Mouse (Mus musculus) MEL (cell line): ENCODE measurements around the gene Plxdc1. TPM values are rescaled to one million over a fixed set of nuclear protein-coding genes. Genes with fewer than 3 reads are reported as not detected.

Experiments
- DNase-seq: peaks from one replicate; pipeline ENCODE4 v3.0.0; 2011; ENCODE audit warnings: low read depth, low spot score
- H3K27ac ChIP-seq: 2 replicates; pipeline ENCODE4 v1.5.1; 2012; ENCODE audit warnings: low read depth, mild to moderate bottlenecking, control low read depth, low read length, moderate library complexity; ENCODE audit not compliant: control insufficient read depth
- H3K27me3 ChIP-seq, 2 experiments: fragments of 150-350 bp in 1 of 2; sonication (generic) in 1 of 2; 2 replicates each; pipeline ENCODE4 v1.6.1; 2012; ENCODE audit warnings: low read length in 2 of 2, mild to moderate bottlenecking in 2 of 2, improper control_type of control experiment in 1 of 2, moderate library complexity in 1 of 2; ENCODE audit not compliant: insufficient read depth in 2 of 2, control insufficient read depth in 1 of 2
- H3K36me3 ChIP-seq, 2 experiments: 2 replicates each; pipeline ENCODE4 v1.6.1; 2012 to 2014; ENCODE audit warnings: low read length in 2 of 2, improper control_type of control experiment in 1 of 2, inconsistent platforms in 1 of 2, mild to moderate bottlenecking in 1 of 2; ENCODE audit not compliant: insufficient read depth in 2 of 2, control insufficient read depth in 1 of 2
- H3K4me1 ChIP-seq, 2 experiments: fragments of 150-350 bp in 1 of 2; sonication (generic) in 1 of 2; 2 replicates each; pipeline ENCODE4 v1.6.1; 2012; ENCODE audit warnings: low read length in 2 of 2, improper control_type of control experiment in 1 of 2, mild to moderate bottlenecking in 1 of 2; ENCODE audit not compliant: insufficient read depth in 2 of 2, control insufficient read depth in 1 of 2
- H3K4me3 ChIP-seq, 2 experiments: fragments of 150-350 bp in 1 of 2; sonication (generic) in 1 of 2; 2 replicates each; pipeline ENCODE4 v1.5.1; 2012; ENCODE audit warnings: low read depth in 2 of 2, low read length in 2 of 2, mild to moderate bottlenecking in 2 of 2, moderate library complexity in 2 of 2, control low read depth in 1 of 2, improper control_type of control experiment in 1 of 2; ENCODE audit not compliant: control insufficient read depth in 1 of 2, insufficient read depth in 1 of 2
- H3K79me2 ChIP-seq: 2 replicates; pipeline ENCODE4 v1.6.1; 2012; ENCODE audit warnings: mild to moderate bottlenecking, low read length, moderate library complexity; ENCODE audit not compliant: control insufficient read depth, poor library complexity, insufficient read depth
- H3K9ac ChIP-seq: 2 replicates; pipeline ENCODE4 v1.6.1; 2012; ENCODE audit warnings: low read depth, mild to moderate bottlenecking, control low read depth, low read length, moderate library complexity; ENCODE audit not compliant: control insufficient read depth, poor library complexity, severe bottlenecking
- H3K9me3 ChIP-seq: fragments of 150-350 bp; sonication (generic); replicated peaks from 2 replicates; pipeline ENCODE4 v1.6.1; 2012; ENCODE audit warnings: mild to moderate bottlenecking, low read length, improper control_type of control experiment, moderate library complexity; ENCODE audit not compliant: insufficient read depth
- BHLHE40 ChIP-seq: IDR thresholded peaks from 2 replicates; pipeline ENCODE4 v1.6.1; 2012; ENCODE audit warnings: low read depth, mild to moderate bottlenecking, inconsistent platforms, low read length, improper control_type of control experiment, borderline replicate concordance
- CTCF ChIP-seq, 3 experiments: IDR thresholded peaks in 2 of 3; conservative IDR thresholded peaks in 1 of 3; 2 replicates each; pipeline ENCODE4 v1.5.1; 2011 to 2012; ENCODE audit warnings: low read length in 3 of 3, low read depth in 2 of 3, mild to moderate bottlenecking in 2 of 3, improper control_type of control experiment in 1 of 3, inconsistent platforms in 1 of 3, mixed read lengths in 1 of 3, moderate library complexity in 1 of 3; ENCODE audit not compliant: control insufficient read depth in 1 of 3, insufficient read depth in 1 of 3, poor library complexity in 1 of 3, severe bottlenecking in 1 of 3
- E2F4 ChIP-seq: IDR thresholded peaks from 2 replicates; pipeline ENCODE4 v1.6.1; 2011; ENCODE audit warnings: low read depth, low read length, improper control_type of control experiment, borderline replicate concordance
- ELF1 ChIP-seq: IDR thresholded peaks from 2 replicates; pipeline ENCODE4 v1.6.1; 2014; ENCODE audit warnings: low read depth, mild to moderate bottlenecking, inconsistent platforms, low read length, improper control_type of control experiment, moderate library complexity
- EP300 ChIP-seq, 2 experiments: IDR thresholded peaks; 2 replicates each; pipeline ENCODE4 v1.6.1; 2011; ENCODE audit warnings: improper control_type of control experiment in 2 of 2, low read length in 2 of 2, low read depth in 1 of 2, mild to moderate bottlenecking in 1 of 2
- ETS1 ChIP-seq: IDR thresholded peaks from 2 replicates; pipeline ENCODE4 v1.6.1; 2012; ENCODE audit warnings: low read depth, mild to moderate bottlenecking, inconsistent platforms, low read length, improper control_type of control experiment, moderate library complexity
- GATA1 ChIP-seq: IDR thresholded peaks from 2 replicates; pipeline ENCODE4 v1.6.1; 2011; ENCODE audit warnings: low read depth, low read length, improper control_type of control experiment
- HCFC1 ChIP-seq: IDR thresholded peaks from 2 replicates; pipeline ENCODE4 v1.6.1; 2012; ENCODE audit warnings: low read depth, mild to moderate bottlenecking, inconsistent platforms, low read length, improper control_type of control experiment, moderate library complexity
- JUND ChIP-seq: IDR thresholded peaks from 2 replicates; pipeline ENCODE4 v1.6.1; 2011; ENCODE audit warnings: low read depth, mild to moderate bottlenecking, improper control_type of control experiment, low read length
- KAT2A ChIP-seq: conservative IDR thresholded peaks from 2 replicates; pipeline ENCODE4 v1.6.1; 2012; ENCODE audit warnings: low read depth, low read length, improper control_type of control experiment, inconsistent platforms
- MAX ChIP-seq: IDR thresholded peaks from 2 replicates; pipeline ENCODE4 v1.6.1; 2011; ENCODE audit warnings: low read length, improper control_type of control experiment
- MAZ ChIP-seq: IDR thresholded peaks from 2 replicates; pipeline ENCODE4 v1.6.1; 2012; ENCODE audit warnings: low read depth, mild to moderate bottlenecking, inconsistent platforms, low read length, improper control_type of control experiment
- MYB ChIP-seq: IDR thresholded peaks from 2 replicates; pipeline ENCODE4 v1.6.1; 2011; ENCODE audit warnings: mild to moderate bottlenecking, low read depth, low read length, improper control_type of control experiment
- NELFE ChIP-seq: IDR thresholded peaks from 2 replicates; pipeline ENCODE4 v1.6.1; 2011; ENCODE audit warnings: low read depth, low read length, improper control_type of control experiment
- NRF1 ChIP-seq: IDR thresholded peaks from 2 replicates; pipeline ENCODE4 v1.6.1; 2014; ENCODE audit warnings: low read depth, mild to moderate bottlenecking, inconsistent platforms, low read length, improper control_type of control experiment, moderate library complexity; ENCODE audit not compliant: poor library complexity, insufficient read depth, severe bottlenecking
- POLR2A ChIP-seq, 2 experiments: IDR thresholded peaks; 2 replicates each; pipeline ENCODE4 v1.6.1; 2011 to 2012; ENCODE audit warnings: low read length in 2 of 2, mild to moderate bottlenecking in 2 of 2, control low read depth in 1 of 2, improper control_type of control experiment in 1 of 2, low read depth in 1 of 2, moderate library complexity in 1 of 2; ENCODE audit not compliant: control insufficient read depth in 1 of 2, insufficient read depth in 1 of 2, poor library complexity in 1 of 2
- POLR2AphosphoS2 ChIP-seq: IDR thresholded peaks from 2 replicates; pipeline ENCODE4 v1.6.1; 2011; ENCODE audit warnings: low read length, improper control_type of control experiment
- RAD21 ChIP-seq: IDR thresholded peaks from 2 replicates; pipeline ENCODE4 v1.6.1; 2011; ENCODE audit warnings: mild to moderate bottlenecking, low read depth, low read length, improper control_type of control experiment
- RCOR1 ChIP-seq: IDR thresholded peaks from 2 replicates; pipeline ENCODE4 v1.6.1; 2012; ENCODE audit warnings: low read depth, mild to moderate bottlenecking, inconsistent platforms, low read length, improper control_type of control experiment
- SMC3 ChIP-seq: IDR thresholded peaks from 2 replicates; pipeline ENCODE4 v1.6.1; 2011; ENCODE audit warnings: low read depth, low read length, improper control_type of control experiment
- TBP ChIP-seq: IDR thresholded peaks from 2 replicates; pipeline ENCODE4 v1.8.0; 2011; ENCODE audit warnings: low read depth, low read length, improper control_type of control experiment
- USF1 ChIP-seq: IDR thresholded peaks from 2 replicates; pipeline ENCODE4 v1.6.1; 2014; ENCODE audit warnings: low read depth, mild to moderate bottlenecking, inconsistent platforms, low read length, improper control_type of control experiment, moderate library complexity
- USF2 ChIP-seq, 2 experiments: IDR thresholded peaks; 2 replicates each; pipeline ENCODE4 v1.6.1; 2011 to 2012; ENCODE audit warnings: improper control_type of control experiment in 2 of 2, low read length in 2 of 2, borderline replicate concordance in 1 of 2, inconsistent platforms in 1 of 2, low read depth in 1 of 2, mild to moderate bottlenecking in 1 of 2; ENCODE audit not compliant: insufficient read depth in 1 of 2
- ZMIZ1 ChIP-seq: IDR thresholded peaks from 2 replicates; pipeline ENCODE4 v1.6.1; 2012; ENCODE audit warnings: low read depth, mild to moderate bottlenecking, inconsistent platforms, low read length, improper control_type of control experiment, moderate library complexity
- ZNF384 ChIP-seq: IDR thresholded peaks from 2 replicates; pipeline ENCODE4 v1.6.1; 2012; ENCODE audit warnings: low read depth, mild to moderate bottlenecking, inconsistent platforms, low read length, improper control_type of control experiment
- polyA plus RNA-seq, 2 experiments: library from polyadenylated mRNA; stranded (reverse) in 1 of 2; unstranded in 1 of 2; fragments of >175 nt in 1 of 2; fragments of >200 nt in 1 of 2; gene quantifications; 2 replicates each; pipeline versions ENCODE4 v1.2.1 to v1.2.4; 2012; ENCODE audit warnings: low replicate concordance in 2 of 2, low read depth in 1 of 2; ENCODE audit not compliant: insufficient read length in 2 of 2, insufficient read depth in 1 of 2, missing spikeins in 1 of 2
- total RNA-seq: library from RNA; depleted of rRNA; stranded (reverse); fragments of 300-350 nt; gene quantifications from 2 replicates; pipeline ENCODE4 v1.2.3, GENCODE M21; 2012

Gene Plxdc1
- total and polyA plus RNA-seq, 3 experiments: 13.1 to 24.5 TPM; not detected in 1

DNA sequence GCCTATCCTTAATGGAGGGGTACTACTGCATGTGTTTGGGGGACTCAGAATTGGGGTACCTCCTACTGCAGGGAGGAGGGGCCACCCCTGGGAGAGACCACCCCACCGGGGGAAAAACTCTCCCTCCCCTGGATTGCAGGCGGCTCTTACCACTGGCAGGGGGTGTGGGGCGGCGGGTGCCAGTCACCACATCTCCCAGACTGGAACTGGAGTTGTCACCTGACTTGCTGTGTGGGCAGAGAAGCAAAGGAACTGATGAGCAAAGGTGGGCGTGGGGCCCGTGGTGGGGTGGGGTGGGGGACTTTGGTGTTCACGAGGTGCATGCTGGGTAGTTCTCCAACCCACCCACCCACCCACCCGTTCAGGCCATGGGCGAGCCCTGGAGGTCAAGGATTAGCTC is 25.5 kb upstream of the Plxdc1 start:
- Histone ChIP-seq H3K27ac (no peak overlapping the region), H3K27me3 (no peaks in the 10 kb centered on the region), H3K9me3 (no peaks in the 10 kb centered on the region), H3K9ac (no peak overlapping the region), H3K4me3 (no peak overlapping the region), H3K36me3 (no peaks in the 10 kb centered on the region), H3K79me2 (no peaks in the 10 kb centered on the region), H3K4me1 (no peaks in the 10 kb centered on the region)
- DNase-seq: no peak
- TF ChIP-seq RCOR1 (no peak), EP300 (IDR thresholded peaks at IDR 0.05; ENCODE audit: low read depth in 1 of 2, low read length in 2 of 2) (no peak), TBP (no peak), ETS1 (no peak), E2F4 (no peak), HCFC1 (no peak), USF2 (IDR thresholded peaks at IDR 0.05; ENCODE audit: borderline replicate concordance in 1 of 2, insufficient read depth in 1 of 2, low read depth in 1 of 2, low read length in 2 of 2) (no peak), NELFE (no peak), MYB (no peak), NRF1 (no peak), JUND (no peak), ZMIZ1 (no peak), ZNF384 (no peak), SMC3 (no peak), POLR2A (IDR thresholded peaks at IDR 0.05; ENCODE audit: control insufficient read depth in 1 of 2, insufficient read depth in 1 of 2, low read depth in 1 of 2, low read length in 2 of 2, poor library complexity in 1 of 2) (no peak), ELF1 (no peak), POLR2AphosphoS2 (no peak), KAT2A (no peak)

DNA sequence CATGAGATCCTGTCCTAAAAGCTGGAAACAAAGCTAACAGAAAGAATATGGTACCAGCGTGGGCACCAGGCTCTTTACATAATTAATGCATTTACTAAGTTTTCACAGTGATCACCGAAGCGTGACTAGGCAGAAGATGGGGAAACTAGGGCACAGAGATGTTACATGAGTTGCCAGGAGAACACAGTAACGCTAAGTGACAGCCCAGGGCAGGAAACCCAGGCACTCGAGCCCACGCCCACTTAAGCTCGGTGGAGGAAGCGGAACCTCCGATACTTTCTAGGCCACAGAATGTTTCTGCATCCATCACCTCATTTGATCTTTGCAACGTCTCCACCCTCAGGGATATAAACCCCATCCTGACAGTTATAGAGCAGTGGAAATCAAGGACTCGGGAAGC is 21.8 kb upstream of the Plxdc1 start:
- H3K79me2 ChIP-seq: no peaks in the 10 kb centered on the region
- H3K27ac ChIP-seq: no peak overlapping the region
- H3K4me1 ChIP-seq: no peaks in the 10 kb centered on the region
- no peaks in the 10 kb centered on the region for H3K27me3 ChIP-seq
- no peak overlapping the region for H3K9ac ChIP-seq
- TF ChIP-seq BHLHE40 (no peak), USF1 (no peak), MAX (no peak), ELF1 (no peak), RAD21 (no peak), GATA1 (no peak), MYB (no peak), ETS1 (no peak), MAZ (no peak), CTCF (IDR thresholded peaks at IDR 0.05 in 2 of 3, conservative IDR thresholded peaks at IDR 0.05 in 1 of 3; ENCODE audit: control insufficient read depth in 1 of 3, insufficient read depth in 1 of 3, low read depth in 2 of 3, low read length in 3 of 3, poor library complexity in 1 of 3, severe bottlenecking in 1 of 3) (no peak)
- TF ChIP-seq, all 39 proteins: peak for 0
- no peak overlapping the region for H3K4me3 ChIP-seq
- no peak for DNase-seq
- H3K36me3 ChIP-seq: no peaks in the 10 kb centered on the region
- no peaks in the 10 kb centered on the region for H3K9me3 ChIP-seq
